Mouse (Mus musculus): Measurements from ENCODE around the gene Lsm10. TPM values are rescaled to one million over a fixed set of nuclear protein-coding genes. Genes with fewer than 3 reads are reported as not detected.
A peak's percentile ranks its signal among the peaks of the same experiment; 100 is the strongest.

Lsm10 gene
- polyA plus RNA-seq, 1 experiment from 2014 or later: 54.1 TPM

DNA sequence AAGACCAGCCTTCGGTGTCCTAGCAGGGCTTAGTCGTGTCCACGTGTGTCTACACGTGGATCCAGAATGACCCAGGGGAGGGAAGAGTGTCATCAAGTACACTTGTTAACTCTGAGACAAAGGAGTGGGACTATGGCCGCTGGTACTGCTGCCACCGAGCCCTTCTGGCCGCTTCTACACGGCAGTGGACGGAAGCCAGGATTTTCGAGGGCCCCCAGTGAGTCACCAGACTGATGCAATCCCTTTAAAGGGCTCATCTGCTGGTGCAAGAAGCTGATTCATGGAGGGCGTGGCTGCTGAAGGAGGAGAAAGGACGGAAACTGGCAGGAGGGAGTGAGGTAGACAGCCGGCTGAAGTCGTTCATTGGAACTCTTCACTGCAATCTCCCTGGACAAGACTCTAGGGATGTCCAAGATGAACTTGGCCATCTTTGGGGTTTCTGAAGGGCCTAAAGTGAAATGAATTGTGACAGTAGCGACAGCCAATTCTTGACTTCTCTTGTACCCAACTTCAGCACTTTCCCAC lies 6.7 kb downstream of the Lsm10 start:
- peak; percentile 91 for DNase-seq (ENCODE audit: low spot score)
- peak overlapping the region; percentile 94 for H3K4me3 ChIP-seq (ENCODE audit: low read depth, low read length)
- no peaks in the 10 kb centered on the region for H3K27me3 ChIP-seq (replicated peaks; ENCODE audit: control insufficient read depth, insufficient read depth, low read length)
- no peaks in the 10 kb centered on the region for H3K9me3 ChIP-seq (ENCODE audit: control insufficient read depth, low read length)
- peaks cover 5% of the 10 kb centered on the region; the same call in 1 of the 2 replicates for H3K36me3 ChIP-seq (ENCODE audit: control insufficient read depth, insufficient read depth, low read length)
- peak overlapping the region; percentile 98 for H3K4me2 ChIP-seq (ENCODE audit: low read depth, low read length)
- peak overlapping the region; percentile 90 for H3K27ac ChIP-seq (replicated peaks; ENCODE audit: low read depth, low read length)
- peak; percentile 60 for ATAC-seq (ENCODE audit: low read depth)
- 2% methylated on average over 15 of the region's 15 CpGs for WGBS
- peak overlapping the region; percentile 58 for H3K9ac ChIP-seq (ENCODE audit: low read depth, low read length)
- H3K4me1 ChIP-seq (ENCODE audit: control insufficient read depth, insufficient read depth, low read length): peaks cover 24% of the 10 kb centered on the region

- peak within 1 kb of the TSS; percentile 84 for H3K9ac ChIP-seq (ENCODE audit: low read depth, low read length)
These were observed 7.2 kb downstream of the Lsm10 start, which contains the start of gene Stk40 for GRCm38 (mm10) chr4:126103590-126104068. Gene Stk40 (plus strand): TSS chr4:126103957.

DNA sequence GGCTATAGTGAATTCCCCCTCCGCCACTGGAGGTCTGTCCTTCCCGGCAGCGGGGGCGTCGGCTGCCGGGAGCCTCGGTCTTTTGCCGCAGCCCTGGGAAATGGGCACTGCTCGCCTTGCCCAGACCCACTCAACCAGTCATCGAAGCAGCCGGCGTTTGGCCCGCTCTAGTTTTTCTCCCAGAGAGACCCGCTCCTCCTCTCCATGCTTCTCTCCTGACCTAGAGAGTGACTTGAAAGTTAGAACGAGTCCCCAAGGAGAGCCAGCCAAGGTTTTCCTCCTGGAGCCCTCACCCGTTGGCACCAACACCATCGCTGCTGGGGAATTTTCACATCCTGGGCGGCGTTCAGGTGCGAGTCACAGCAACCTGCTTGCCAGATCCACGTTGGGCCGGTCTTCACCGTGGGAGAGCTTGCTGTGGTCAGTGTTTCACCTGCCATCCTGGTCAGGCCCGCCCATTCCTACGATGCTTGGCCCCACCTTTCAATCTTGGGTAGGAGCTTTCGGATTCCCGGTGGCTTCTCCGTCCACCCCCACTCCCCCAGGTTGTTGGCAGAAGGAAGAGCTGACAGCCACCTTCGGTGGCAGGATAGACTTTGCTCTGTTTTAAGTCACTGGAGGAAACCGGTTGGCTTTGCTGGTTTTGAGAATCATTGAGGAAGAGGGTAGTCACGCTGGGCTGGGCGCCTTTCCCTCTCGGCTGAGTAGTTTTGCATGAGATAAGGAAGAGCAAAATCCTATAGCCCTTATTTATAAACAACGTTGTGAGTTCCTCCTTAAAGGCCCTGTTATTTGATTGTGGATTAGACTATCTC lies 8.0 kb downstream of the Lsm10 start:
- no peaks in the 10 kb centered on the region for H3K9me3 ChIP-seq (ENCODE audit: control insufficient read depth, low read length)
- no peaks in the 10 kb centered on the region for H3K36me3 ChIP-seq (ENCODE audit: control insufficient read depth, insufficient read depth, low read length)
- no peaks in the 10 kb centered on the region for H3K27me3 ChIP-seq (replicated peaks; ENCODE audit: control insufficient read depth, insufficient read depth, low read length)
- no peak for DNase-seq (ENCODE audit: low spot score)
- H3K4me3 ChIP-seq (ENCODE audit: low read depth, low read length): peak overlapping the region; percentile 94
- 3% methylated on average over 29 of the region's 34 CpGs for WGBS
- H3K4me1 ChIP-seq (ENCODE audit: control insufficient read depth, insufficient read depth, low read length): peaks cover 31% of the 10 kb centered on the region
- peak overlapping the region; percentile 98 for H3K4me2 ChIP-seq (ENCODE audit: low read depth, low read length)
- peak overlapping the region; percentile 84 for H3K9ac ChIP-seq (ENCODE audit: low read depth, low read length)
- no peak overlapping the region; the same call in 1 of the 2 replicates for H3K27ac ChIP-seq (replicated peaks; ENCODE audit: low read depth, low read length)
- ATAC-seq (ENCODE audit: low read depth): peak; percentile 19

More at GRCm38 (mm10) chr4:126103590-126104068, 7.2 kb downstream of the Lsm10 start, which contains the start of gene Stk40:
- Histone ChIP-seq H3K4me1 (ENCODE audit: control insufficient read depth, insufficient read depth, low read length) (peaks cover 24% of the 10 kb centered on the region), H3K9me3 (ENCODE audit: control insufficient read depth, low read length) (no peaks in the 10 kb centered on the region), H3K27ac (replicated peaks; ENCODE audit: low read depth, low read length) (peak within 1 kb of the TSS; percentile 90), H3K4me3 (ENCODE audit: low read depth, low read length) (peak within 1 kb of the TSS; percentile 94), H3K36me3 (ENCODE audit: control insufficient read depth, insufficient read depth, low read length) (no peaks in the 10 kb centered on the region), H3K4me2 (ENCODE audit: low read depth, low read length) (peak within 1 kb of the TSS; percentile 98), H3K27me3 (replicated peaks; ENCODE audit: control insufficient read depth, insufficient read depth, low read length) (no peaks in the 10 kb centered on the region)
- DNase-seq (ENCODE audit: low spot score): peak; percentile 99
- peak; percentile 97 for ATAC-seq (ENCODE audit: low read depth)
- 0% methylated on average over 19 of the region's 34 CpGs for WGBS

DNA sequence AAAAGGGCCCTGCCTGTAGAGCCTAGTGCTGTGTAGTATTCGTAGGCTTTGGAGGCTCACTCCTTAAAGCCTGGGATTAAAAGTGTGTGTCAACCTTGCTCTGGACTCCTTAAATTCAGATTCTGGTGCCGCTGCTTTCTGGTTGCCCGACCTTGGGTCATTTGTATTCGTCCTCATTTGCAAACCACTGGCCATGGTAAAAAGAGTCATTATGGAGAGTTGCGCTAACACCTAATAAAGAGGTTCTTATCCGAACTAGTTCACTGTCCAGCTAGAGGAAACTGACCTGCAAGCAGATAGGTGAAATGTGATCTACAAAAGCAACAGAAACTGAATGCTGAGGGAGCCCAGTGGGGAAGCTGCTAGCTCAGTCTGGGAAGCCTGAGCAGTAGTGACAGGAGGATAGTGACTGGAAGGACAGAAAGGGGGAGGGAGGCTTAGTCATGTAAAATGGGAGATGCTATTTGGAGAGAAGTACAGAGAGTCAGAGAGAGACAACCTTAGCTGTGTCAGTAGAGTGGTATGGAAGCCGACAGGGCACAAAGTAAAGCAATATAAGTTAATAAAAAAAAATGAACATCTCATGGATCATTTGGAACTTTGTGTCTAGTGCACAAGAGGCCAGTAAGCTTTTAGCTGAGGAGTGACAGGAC lies 8.8 kb downstream of the Lsm10 start:
- no peaks in the 10 kb centered on the region for H3K9me3 ChIP-seq (ENCODE audit: control insufficient read depth, low read length)
- no peak overlapping the region for H3K9ac ChIP-seq (ENCODE audit: low read depth, low read length)
- DNase-seq (ENCODE audit: low spot score) (no peak), ATAC-seq (ENCODE audit: low read depth) (no peak)
- H3K4me1 ChIP-seq (ENCODE audit: control insufficient read depth, insufficient read depth, low read length): peaks cover 36% of the 10 kb centered on the region
- WGBS: 59% methylated on average over 7 of the region's 7 CpGs
- H3K27me3 ChIP-seq (replicated peaks; ENCODE audit: control insufficient read depth, insufficient read depth, low read length): no peaks in the 10 kb centered on the region
- peak overlapping the region; percentile 94 for H3K4me3 ChIP-seq (ENCODE audit: low read depth, low read length)
- peak overlapping the region; percentile 98 for H3K4me2 ChIP-seq (ENCODE audit: low read depth, low read length)
- no peak overlapping the region for H3K27ac ChIP-seq (replicated peaks; ENCODE audit: low read depth, low read length)
- no peaks in the 10 kb centered on the region for H3K36me3 ChIP-seq (ENCODE audit: control insufficient read depth, insufficient read depth, low read length)

GRCm38 (mm10) chr4:126108061-126108740 lies 11.8 kb downstream of the Lsm10 start:
- H3K4me1 ChIP-seq (ENCODE audit: control insufficient read depth, insufficient read depth, low read length): peaks cover 35% of the 10 kb centered on the region
- DNase-seq (ENCODE audit: low spot score) (no peak), ATAC-seq (ENCODE audit: low read depth) (no peak)
- no peaks in the 10 kb centered on the region for H3K36me3 ChIP-seq (ENCODE audit: control insufficient read depth, insufficient read depth, low read length)
- H3K4me2 ChIP-seq (ENCODE audit: low read depth, low read length): no peak overlapping the region
- no peaks in the 10 kb centered on the region for H3K27me3 ChIP-seq (replicated peaks; ENCODE audit: control insufficient read depth, insufficient read depth, low read length)
- H3K9ac ChIP-seq (ENCODE audit: low read depth, low read length): no peak overlapping the region
- H3K27ac ChIP-seq (replicated peaks; ENCODE audit: low read depth, low read length): no peak overlapping the region
- WGBS: 46% methylated on average over 8 of the region's 8 CpGs
- no peaks in the 10 kb centered on the region for H3K9me3 ChIP-seq (ENCODE audit: control insufficient read depth, low read length)
- H3K4me3 ChIP-seq (ENCODE audit: low read depth, low read length): no peak overlapping the region

GRCm38 (mm10) chr4:126109613-126110373 lies 13.4 kb downstream of the Lsm10 start:
- DNase-seq (ENCODE audit: low spot score) (no peak), ATAC-seq (ENCODE audit: low read depth) (no peak)
- H3K9me3 ChIP-seq (ENCODE audit: control insufficient read depth, low read length): no peaks in the 10 kb centered on the region
- no peaks in the 10 kb centered on the region for H3K27me3 ChIP-seq (replicated peaks; ENCODE audit: control insufficient read depth, insufficient read depth, low read length)
- H3K9ac ChIP-seq (ENCODE audit: low read depth, low read length): peak overlapping the region; percentile 22; the same call in 1 of the 2 replicates
- no peaks in the 10 kb centered on the region for H3K36me3 ChIP-seq (ENCODE audit: control insufficient read depth, insufficient read depth, low read length)
- H3K4me2 ChIP-seq (ENCODE audit: low read depth, low read length): peak overlapping the region; percentile 23; the same call in 1 of the 2 replicates
- H3K4me1 ChIP-seq (ENCODE audit: control insufficient read depth, insufficient read depth, low read length): peaks cover 30% of the 10 kb centered on the region
- peak overlapping the region; percentile 67 for H3K27ac ChIP-seq (replicated peaks; ENCODE audit: low read depth, low read length)
- WGBS: 74% methylated on average over 10 of the region's 10 CpGs
- H3K4me3 ChIP-seq (ENCODE audit: low read depth, low read length): no peak overlapping the region

GRCm38 (mm10) chr4:126110374-126111152 lies 14.1 kb downstream of the Lsm10 start:
- no peaks in the 10 kb centered on the region for H3K27me3 ChIP-seq (replicated peaks; ENCODE audit: control insufficient read depth, insufficient read depth, low read length)
- peak; percentile 86 for ATAC-seq (ENCODE audit: low read depth)
- no peaks in the 10 kb centered on the region for H3K36me3 ChIP-seq (ENCODE audit: control insufficient read depth, insufficient read depth, low read length)
- H3K27ac ChIP-seq (replicated peaks; ENCODE audit: low read depth, low read length): peak overlapping the region; percentile 67
- 7% methylated on average over 12 of the region's 12 CpGs for WGBS
- no peak overlapping the region for H3K4me3 ChIP-seq (ENCODE audit: low read depth, low read length)
- DNase-seq (ENCODE audit: low spot score): peak; percentile 77
- peak overlapping the region; percentile 23 for H3K4me2 ChIP-seq (ENCODE audit: low read depth, low read length)
- peak overlapping the region; percentile 22 for H3K9ac ChIP-seq (ENCODE audit: low read depth, low read length)
- H3K4me1 ChIP-seq (ENCODE audit: control insufficient read depth, insufficient read depth, low read length): peaks cover 23% of the 10 kb centered on the region
- no peaks in the 10 kb centered on the region for H3K9me3 ChIP-seq (ENCODE audit: control insufficient read depth, low read length)

All from embryonic facial prominence, embryonic 14.5 days (tissue).